Mouse (Mus musculus) lung, embryonic 16.5 days (tissue): ENCODE measurements around the gene Ccdc36. TPM values are rescaled to one million over a fixed set of nuclear protein-coding genes. Genes with fewer than 3 reads are reported as not detected.

ENCODE experiments used
- ATAC-seq: fragments of 200-750 bp; cut with Nextera tagmentation; 2 replicates; pipeline ENCODE4 v1.8.0; 2017; ENCODE audit warnings: low read depth, mild to moderate bottlenecking, moderate library complexity
- H3K27ac ChIP-seq: fragments of 300-500 bp; sonication (generic); 2 replicates; pipeline ENCODE4 v1.5.1; 2014; ENCODE audit warnings: mild to moderate bottlenecking, control low read depth, low read length
- H3K27me3 ChIP-seq: fragments of 300-500 bp; sonication (generic); 2 replicates; pipeline ENCODE4 v1.6.1; 2014; ENCODE audit warnings: low read depth, low read length, mixed read lengths; ENCODE audit not compliant: control insufficient read depth, insufficient read depth
- H3K36me3 ChIP-seq: fragments of 300-500 bp; sonication (generic); 2 replicates; pipeline ENCODE4 v1.6.1; 2014; ENCODE audit warnings: low read length; ENCODE audit not compliant: control insufficient read depth, insufficient read depth
- H3K4me1 ChIP-seq: fragments of 300-500 bp; sonication (generic); replicated peaks from 2 replicates; pipeline ENCODE4 v1.6.1; 2014; ENCODE audit warnings: low read length, mixed read lengths; ENCODE audit not compliant: control insufficient read depth, insufficient read depth
- H3K4me2 ChIP-seq: fragments of 300-500 bp; sonication (generic); 2 replicates; pipeline ENCODE4 v1.6.1; 2014; ENCODE audit warnings: low read depth, low read length, control low read depth
- H3K4me3 ChIP-seq: fragments of 300-500 bp; sonication (generic); 2 replicates; pipeline ENCODE4 v1.5.1; 2014; ENCODE audit warnings: mild to moderate bottlenecking, low read length, control low read depth
- H3K9ac ChIP-seq: fragments of 300-500 bp; sonication (generic); 2 replicates; pipeline ENCODE4 v1.6.1; 2014; ENCODE audit warnings: low read length, control low read depth
- H3K9me3 ChIP-seq: fragments of 300-500 bp; sonication (generic); 2 replicates; pipeline ENCODE4 v1.6.1; 2016; ENCODE audit warnings: low read length; ENCODE audit not compliant: control insufficient read depth
- WGBS: fragments of 180-500 bp; shearing (Covaris S2); extraction: QIAGEN DNeasy Blood & Tissue Kit; methylation state at CpG from one replicate; pipeline ENCODE4 v1.1.7; 2014; 5-methylcytosine and 5-hydroxymethylcytosine counted together
- polyA plus RNA-seq: library from polyadenylated mRNA; unstranded; fragments of >200 nt; fragmentation: Nextera tagmentation; extraction: Ambion mirVana; gene quantifications from 2 replicates; pipeline ENCODE4 v1.2.1, GENCODE M21; 2015

Gene Ccdc36
- polyA plus RNA-seq, 1 experiment from 2014 or later, result 2.6 TPM

DNA sequence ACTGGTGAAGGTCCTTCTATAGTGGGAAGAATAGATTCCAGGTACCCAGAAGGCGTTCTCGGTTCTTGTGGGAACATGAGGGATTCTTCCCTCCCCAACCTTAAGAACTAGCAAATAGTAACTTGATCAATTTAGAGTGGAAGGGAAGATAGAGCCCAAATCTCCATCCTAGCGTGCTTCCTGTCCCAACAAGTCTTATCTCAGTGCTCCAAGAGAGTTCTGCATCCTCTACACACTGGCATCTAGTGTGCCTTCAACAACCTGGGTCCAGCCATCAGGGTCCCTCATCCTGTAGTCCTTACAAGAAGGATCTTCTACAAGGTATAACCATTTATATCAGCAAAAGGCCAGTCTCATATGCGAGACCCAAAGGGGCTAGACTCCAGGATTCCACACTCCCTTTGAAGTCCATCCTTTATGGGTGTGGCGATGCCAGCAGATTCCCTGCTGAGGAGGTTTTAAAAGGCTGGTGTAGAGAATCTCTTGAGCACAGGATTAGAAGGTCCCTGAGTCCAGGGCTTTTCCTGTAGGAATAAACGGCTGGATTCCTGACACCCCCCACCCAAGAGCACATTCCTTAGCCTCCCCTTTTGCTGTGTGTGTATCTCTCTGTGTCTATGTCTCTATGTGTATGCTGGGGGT, 23.4 kb upstream of the Ccdc36 start:
- Histone ChIP-seq H3K9ac (peak overlapping the region; percentile 77), H3K4me1 (peaks cover 28% of the 10 kb centered on the region), H3K4me3 (peak overlapping the region; percentile 63), H3K27ac (peak overlapping the region; percentile 77), H3K27me3 (no peaks in the 10 kb centered on the region), H3K9me3 (no peaks in the 10 kb centered on the region), H3K36me3 (peaks cover 4% of the 10 kb centered on the region), H3K4me2 (peak overlapping the region; percentile 88)
- 46% methylated on average over 6 of the region's 6 CpGs for WGBS
- ATAC-seq, result no peak; the same call in 1 of the 2 replicates

- peaks cover 4% of the 10 kb centered on the region for H3K36me3 ChIP-seq
- no peaks in the 10 kb centered on the region for H3K9me3 ChIP-seq
- H3K4me3 ChIP-seq, result peak overlapping the region; percentile 63
- ATAC-seq, result no peak
- H3K4me2 ChIP-seq, result peak overlapping the region; percentile 88
- 84% methylated on average over 6 of the region's 6 CpGs for WGBS
- peaks cover 28% of the 10 kb centered on the region for H3K4me1 ChIP-seq
- peak overlapping the region; percentile 53; the same call in 1 of the 2 replicates for H3K9ac ChIP-seq
- peak overlapping the region; percentile 65; the same call in 1 of the 2 replicates for H3K27ac ChIP-seq
- no peaks in the 10 kb centered on the region for H3K27me3 ChIP-seq
Measured at GRCm38 (mm10) chr9:108451170-108451493, 22.8 kb upstream of the Ccdc36 start.

- peak overlapping the region; percentile 88 for H3K4me2 ChIP-seq
- peaks cover 28% of the 10 kb centered on the region for H3K4me1 ChIP-seq
- peak; percentile 29 for ATAC-seq
- 47% methylated on average over 21 of the region's 21 CpGs for whole genome bisulfite sequencing
- H3K27ac ChIP-seq, result peak overlapping the region; percentile 65
- H3K9ac ChIP-seq, result peak overlapping the region; percentile 53
- H3K9me3 ChIP-seq, result no peaks in the 10 kb centered on the region
- H3K27me3 ChIP-seq, result no peaks in the 10 kb centered on the region
- H3K36me3 ChIP-seq, result peaks cover 4% of the 10 kb centered on the region
- H3K4me3 ChIP-seq, result peak overlapping the region; percentile 17
Measured at GRCm38 (mm10) chr9:108450292-108451169, 22.2 kb upstream of the Ccdc36 start.

GRCm38 (mm10) chr9:108449860-108450259, 21.6 kb upstream of the Ccdc36 start:
- Histone ChIP-seq H3K4me3 (no peak overlapping the region), H3K36me3 (peaks cover 4% of the 10 kb centered on the region), H3K27me3 (no peaks in the 10 kb centered on the region), H3K4me2 (peak overlapping the region; percentile 88; the same call in 1 of the 2 replicates), H3K27ac (peak overlapping the region; percentile 65), H3K9me3 (no peaks in the 10 kb centered on the region), H3K4me1 (peaks cover 30% of the 10 kb centered on the region), H3K9ac (0 out of 2 replicates have a peak overlapping the region, but pooled peaks have one; percentile 29)
- ATAC-seq, result no peak
- 41% methylated on average over 4 of the region's 4 CpGs for WGBS

DNA sequence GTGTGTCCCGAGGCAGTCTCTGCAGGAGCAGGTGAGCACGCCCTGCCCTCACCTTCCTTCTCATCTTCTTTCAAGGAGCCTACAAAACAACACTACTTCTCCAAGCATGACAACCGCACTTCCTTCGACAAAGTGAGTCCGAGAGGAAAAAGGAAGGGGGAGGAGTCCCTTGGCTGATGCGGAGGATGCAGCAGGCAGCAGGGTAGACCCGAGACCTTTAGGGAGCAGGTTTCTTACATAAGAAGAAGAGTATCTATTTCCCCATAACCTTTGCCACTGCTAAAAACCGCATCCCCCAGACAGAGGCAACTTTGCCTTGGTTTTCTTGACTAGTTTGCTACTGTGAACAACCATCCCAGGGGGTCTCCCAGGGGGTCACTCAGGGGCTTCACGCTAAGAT, 16.8 kb upstream of the Ccdc36 start:
- H3K27me3 ChIP-seq, result no peaks in the 10 kb centered on the region
- H3K4me1 ChIP-seq, result peaks cover 24% of the 10 kb centered on the region
- peaks cover 4% of the 10 kb centered on the region for H3K36me3 ChIP-seq
- no peak for ATAC-seq
- no peak overlapping the region for H3K4me2 ChIP-seq
- H3K27ac ChIP-seq, result no peak overlapping the region
- 61% methylated on average over 9 of the region's 9 CpGs for WGBS
- no peak overlapping the region for H3K9ac ChIP-seq
- H3K9me3 ChIP-seq, result no peaks in the 10 kb centered on the region
- H3K4me3 ChIP-seq, result no peak overlapping the region

DNA sequence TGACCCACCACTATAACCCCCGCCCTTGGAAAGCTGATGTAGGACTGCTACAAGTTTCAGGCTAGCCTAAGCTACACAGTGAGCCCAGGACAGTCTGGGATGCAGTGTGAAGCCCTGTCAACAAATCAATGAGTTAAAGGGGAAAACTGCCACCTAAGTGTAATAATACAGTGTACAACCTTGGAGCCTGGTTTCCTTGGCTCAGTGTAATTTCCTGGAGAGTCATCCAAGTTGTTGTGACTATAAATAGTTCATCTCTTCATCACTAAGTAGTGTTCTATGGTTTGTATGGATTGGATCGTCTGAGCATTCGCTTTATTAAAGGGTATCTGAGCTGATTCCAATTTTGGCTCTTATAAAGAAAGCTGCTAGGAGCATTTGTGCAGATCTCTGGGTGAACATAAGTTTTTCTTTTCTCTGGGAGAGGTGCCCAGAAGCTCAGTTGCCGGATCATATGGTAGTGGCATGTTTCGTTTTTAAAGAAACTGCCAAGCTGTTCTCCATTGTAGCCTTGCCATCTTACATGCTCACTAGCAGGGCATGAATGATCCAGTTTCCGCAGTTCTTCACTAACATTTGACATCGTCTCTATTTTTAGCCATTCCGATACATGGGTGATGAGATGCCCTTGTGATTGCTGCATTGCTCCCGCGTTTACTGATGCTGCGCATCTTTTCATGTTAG, 13.1 kb upstream of the Ccdc36 start:
- Histone ChIP-seq H3K36me3 (no peaks in the 10 kb centered on the region), H3K27me3 (no peaks in the 10 kb centered on the region), H3K4me1 (peaks cover 16% of the 10 kb centered on the region), H3K4me3 (no peak overlapping the region), H3K4me2 (no peak overlapping the region), H3K27ac (peak overlapping the region; percentile 32; the same call in 1 of the 2 replicates), H3K9me3 (no peaks in the 10 kb centered on the region), H3K9ac (no peak overlapping the region)
- 76% methylated on average over 11 of the region's 11 CpGs for whole genome bisulfite sequencing
- ATAC-seq, result 0 out of 2 replicates have a peak, but pooled peaks have one; percentile 18

- 60% methylated on average over 5 of the region's 5 CpGs for WGBS
- ATAC-seq, result no peak
- no peak overlapping the region for H3K4me3 ChIP-seq
Measured at GRCm38 (mm10) chr9:108440485-108440884, 12.2 kb upstream of the Ccdc36 start.

GRCm38 (mm10) chr9:108439176-108439575, 10.9 kb upstream of the Ccdc36 start:
- Histone ChIP-seq H3K4me2 (no peak overlapping the region), H3K27ac (no peak overlapping the region), H3K9ac (no peak overlapping the region), H3K4me1 (peaks cover 14% of the 10 kb centered on the region), H3K4me3 (no peak overlapping the region), H3K27me3 (no peaks in the 10 kb centered on the region), H3K9me3 (no peaks in the 10 kb centered on the region), H3K36me3 (no peaks in the 10 kb centered on the region)
- no peak for ATAC-seq
- 84% methylated on average over 6 of the region's 6 CpGs for WGBS

More at GRCm38 (mm10) chr9:108440485-108440884, 12.2 kb upstream of the Ccdc36 start:
- no peak overlapping the region for H3K9ac ChIP-seq
- no peaks in the 10 kb centered on the region for H3K27me3 ChIP-seq
- H3K4me2 ChIP-seq, result no peak overlapping the region
- peaks cover 16% of the 10 kb centered on the region for H3K4me1 ChIP-seq
- H3K36me3 ChIP-seq, result no peaks in the 10 kb centered on the region
- no peak overlapping the region for H3K27ac ChIP-seq
- H3K9me3 ChIP-seq, result no peaks in the 10 kb centered on the region

GRCm38 (mm10) chr9:108436182-108436581, 7.9 kb upstream of the Ccdc36 start, which contains the start of gene BC048562:
Gene BC048562, plus strand, starts transcription at chr9:108436482.
- no peak for ATAC-seq
- Histone ChIP-seq H3K27ac (no peak within 1 kb of the TSS), H3K4me1 (peaks cover 10% of the 10 kb centered on the region), H3K4me2 (no peak within 1 kb of the TSS), H3K4me3 (no peak within 1 kb of the TSS), H3K9me3 (no peaks in the 10 kb centered on the region), H3K36me3 (no peaks in the 10 kb centered on the region), H3K9ac (no peak within 1 kb of the TSS), H3K27me3 (no peaks in the 10 kb centered on the region)
- WGBS, result 71% methylated on average over 3 of the region's 3 CpGs
